Mouse (Mus musculus): ENCODE results near the gene Slc25a51.

DNA sequence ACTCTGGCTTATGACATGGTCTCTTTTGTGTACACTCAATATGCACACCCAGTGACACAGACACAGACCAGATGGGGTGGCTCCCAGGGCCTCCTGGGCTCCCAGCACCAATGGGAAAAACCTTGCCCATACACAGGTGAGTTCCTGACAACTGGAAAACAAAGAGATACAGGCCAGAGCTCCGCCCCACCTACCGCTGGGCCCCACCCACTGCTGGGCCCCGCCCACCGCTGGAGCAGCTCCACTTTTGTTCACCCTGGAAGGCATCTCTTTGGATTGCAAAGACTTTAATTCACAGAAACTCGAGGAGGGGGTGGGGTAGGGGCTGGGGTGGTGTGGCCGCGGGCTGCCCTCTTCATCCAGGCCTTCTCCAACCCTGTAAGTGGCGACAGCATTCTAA, 14.8 kb upstream of the Slc25a51 start:
- TF ChIP-seq POLR2A (IDR thresholded peaks at IDR 0.05; ENCODE audit: insufficient read depth, low read depth, low read length) (no peak), CTCF (IDR thresholded peaks at IDR 0.05; ENCODE audit: insufficient read depth, low read depth, low read length) (no peak)
